Mouse (Mus musculus): ENCODE measurements around the gene Grk3. TPM values are rescaled to one million over a fixed set of nuclear protein-coding genes. Genes with fewer than 3 reads are reported as not detected.

Grk3 gene
- polyA plus RNA-seq, 2 experiments, result 1.4 to 2.0 TPM

GRCm38 (mm10) chr5:113045511-113046273 lies 30.1 kb upstream of the Grk3 start:
- DNase-seq (ENCODE audit: low read depth in 3 of 3, low spot score in 3 of 3) (no peak), ATAC-seq (ENCODE audit: insufficient read depth) (no peak)
- H3K4me3 ChIP-seq (ENCODE audit: insufficient read depth in 1 of 2, low read depth in 2 of 2, low read length in 2 of 2), result no peak overlapping the region
- no peak overlapping the region for H3K27ac ChIP-seq
- TF ChIP-seq EP300 (IDR thresholded peaks at IDR 0.05; ENCODE audit: low read depth) (no peak), CTCF (IDR thresholded peaks at IDR 0.05; ENCODE audit: low read depth) (no peak)
- H3K27me3 ChIP-seq (ENCODE audit: control insufficient read depth, insufficient read depth, low read length), result no peaks in the 10 kb centered on the region
- WGBS (ENCODE audit: insufficient replicate concordance), result 65% methylated on average over 10 of the region's 10 CpGs
- H3K9me3 ChIP-seq (ENCODE audit: control insufficient read depth, low read length), result no peaks in the 10 kb centered on the region
- H3K4me2 ChIP-seq (ENCODE audit: low read depth), result no peak overlapping the region
- H3K36me3 ChIP-seq (replicated peaks; ENCODE audit: control insufficient read depth, insufficient read depth, low read depth), result no peaks in the 10 kb centered on the region
- no peaks in the 10 kb centered on the region for H3K4me1 ChIP-seq (replicated peaks; ENCODE audit: control insufficient read depth in 2 of 2, insufficient read depth in 2 of 2, low read length in 1 of 2)
- H3K9ac ChIP-seq (replicated peaks), result no peak overlapping the region

GRCm38 (mm10) chr5:113043531-113043930 lies 27.9 kb upstream of the Grk3 start:
- Histone ChIP-seq H3K9me3 (ENCODE audit: control insufficient read depth, low read length) (no peaks in the 10 kb centered on the region), H3K4me2 (ENCODE audit: low read depth) (no peak overlapping the region), H3K36me3 (replicated peaks; ENCODE audit: control insufficient read depth, insufficient read depth, low read depth) (no peaks in the 10 kb centered on the region), H3K4me1 (replicated peaks; ENCODE audit: control insufficient read depth in 2 of 2, insufficient read depth in 2 of 2, low read length in 1 of 2) (no peaks in the 10 kb centered on the region), H3K9ac (replicated peaks) (no peak overlapping the region), H3K4me3 (ENCODE audit: insufficient read depth in 1 of 2, low read depth in 2 of 2, low read length in 2 of 2) (no peak overlapping the region), H3K27ac (no peak overlapping the region), H3K27me3 (ENCODE audit: control insufficient read depth, insufficient read depth, low read length) (no peaks in the 10 kb centered on the region)
- ATAC-seq (ENCODE audit: insufficient read depth), result no peak
- TF ChIP-seq CTCF (IDR thresholded peaks at IDR 0.05; ENCODE audit: low read depth) (no peak), EP300 (IDR thresholded peaks at IDR 0.05; ENCODE audit: low read depth) (no peak)
- DNase-seq (ENCODE audit: low read depth in 3 of 3, low spot score in 3 of 3), result no peak
- WGBS (ENCODE audit: insufficient replicate concordance), result 69% methylated on average over 8 of the region's 8 CpGs

GRCm38 (mm10) chr5:113041567-113042071 lies 26.0 kb upstream of the Grk3 start:
- H3K4me3 ChIP-seq (ENCODE audit: insufficient read depth in 1 of 2, low read depth in 2 of 2, low read length in 2 of 2), result no peak overlapping the region
- no peaks in the 10 kb centered on the region for H3K9me3 ChIP-seq (ENCODE audit: control insufficient read depth, low read length)
- H3K27ac ChIP-seq, result no peak overlapping the region
- no peaks in the 10 kb centered on the region for H3K4me1 ChIP-seq (replicated peaks; ENCODE audit: control insufficient read depth in 2 of 2, insufficient read depth in 2 of 2, low read length in 1 of 2)
- no peak for TF ChIP-seq EP300 (IDR thresholded peaks at IDR 0.05; ENCODE audit: low read depth)
- no peak for TF ChIP-seq CTCF (IDR thresholded peaks at IDR 0.05; ENCODE audit: low read depth)
- no peaks in the 10 kb centered on the region for H3K27me3 ChIP-seq (ENCODE audit: control insufficient read depth, insufficient read depth, low read length)
- DNase-seq (ENCODE audit: low read depth in 3 of 3, low spot score in 3 of 3) (no peak), ATAC-seq (ENCODE audit: insufficient read depth) (no peak)
- no peak overlapping the region for H3K4me2 ChIP-seq (ENCODE audit: low read depth)
- 24% methylated on average over 5 of the region's 5 CpGs for WGBS (ENCODE audit: insufficient replicate concordance)
- H3K36me3 ChIP-seq (replicated peaks; ENCODE audit: control insufficient read depth, insufficient read depth, low read depth), result no peaks in the 10 kb centered on the region
- no peak overlapping the region for H3K9ac ChIP-seq (replicated peaks)

DNA sequence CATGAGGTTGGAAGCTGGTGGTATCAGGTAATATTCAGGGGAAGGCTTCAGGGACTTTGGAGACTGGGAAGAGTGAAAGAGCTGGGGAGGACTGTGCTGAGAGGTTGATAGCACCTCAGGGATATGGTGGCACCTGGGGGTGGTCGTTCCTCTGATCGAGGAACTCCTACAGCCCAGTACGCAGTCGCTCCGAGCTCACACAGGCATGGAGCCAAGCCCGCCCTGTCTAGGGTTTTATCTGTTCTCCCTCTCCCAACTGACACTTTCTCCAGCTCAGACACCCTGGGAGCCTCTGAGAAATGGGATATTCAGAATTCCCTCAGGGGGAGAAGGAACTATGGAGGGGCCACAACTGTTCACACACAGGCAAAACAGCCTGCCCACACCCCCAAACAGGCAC lies 25.2 kb upstream of the Grk3 start:
- Histone ChIP-seq H3K4me2 (ENCODE audit: low read depth) (no peak overlapping the region), H3K36me3 (replicated peaks; ENCODE audit: control insufficient read depth, insufficient read depth, low read depth) (no peaks in the 10 kb centered on the region), H3K27ac (no peak overlapping the region), H3K4me3 (ENCODE audit: insufficient read depth in 1 of 2, low read depth in 2 of 2, low read length in 2 of 2) (no peak overlapping the region), H3K9me3 (ENCODE audit: control insufficient read depth, low read length) (no peaks in the 10 kb centered on the region), H3K9ac (replicated peaks) (no peak overlapping the region), H3K4me1 (replicated peaks; ENCODE audit: control insufficient read depth in 2 of 2, insufficient read depth in 2 of 2, low read length in 1 of 2) (no peaks in the 10 kb centered on the region), H3K27me3 (ENCODE audit: control insufficient read depth, insufficient read depth, low read length) (no peaks in the 10 kb centered on the region)
- DNase-seq (ENCODE audit: low read depth in 3 of 3, low spot score in 3 of 3) (no peak), ATAC-seq (ENCODE audit: insufficient read depth) (no peak)
- WGBS (ENCODE audit: insufficient replicate concordance), result 64% methylated on average over 6 of the region's 6 CpGs
- TF ChIP-seq CTCF (IDR thresholded peaks at IDR 0.05; ENCODE audit: low read depth) (no peak), EP300 (IDR thresholded peaks at IDR 0.05; ENCODE audit: low read depth) (no peak)

DNA sequence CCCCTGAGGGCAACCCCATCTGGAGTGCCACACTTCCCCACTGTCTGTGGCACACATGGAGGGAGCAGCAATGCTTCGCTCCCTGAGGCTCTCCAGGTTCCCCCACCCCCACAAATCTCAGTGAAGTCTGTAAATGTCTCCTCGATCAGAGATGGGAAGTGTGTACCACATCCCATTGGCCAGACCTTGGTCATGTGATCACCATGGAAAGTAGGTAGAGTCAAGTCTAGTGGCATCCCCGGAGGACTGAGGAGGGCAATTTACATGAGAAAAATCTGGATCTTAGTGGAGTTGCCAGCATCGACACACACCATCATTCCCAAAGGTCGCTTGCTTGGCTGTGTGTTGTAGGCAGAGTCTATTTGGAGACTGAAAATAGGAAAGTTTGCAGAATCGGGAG lies 23.0 kb upstream of the Grk3 start:
- WGBS (ENCODE audit: insufficient replicate concordance), result 68% methylated on average over 6 of the region's 6 CpGs
- Histone ChIP-seq H3K27ac (no peak overlapping the region), H3K4me3 (ENCODE audit: insufficient read depth in 1 of 2, low read depth in 2 of 2, low read length in 2 of 2) (no peak overlapping the region), H3K27me3 (ENCODE audit: control insufficient read depth, insufficient read depth, low read length) (no peaks in the 10 kb centered on the region), H3K36me3 (replicated peaks; ENCODE audit: control insufficient read depth, insufficient read depth, low read depth) (no peaks in the 10 kb centered on the region), H3K9me3 (ENCODE audit: control insufficient read depth, low read length) (no peaks in the 10 kb centered on the region), H3K4me1 (replicated peaks; ENCODE audit: control insufficient read depth in 2 of 2, insufficient read depth in 2 of 2, low read length in 1 of 2) (peaks cover 0 to 5% of the 10 kb centered on the region in 2 experiments; a peak in 1 of 4 replicates), H3K9ac (replicated peaks) (no peak overlapping the region), H3K4me2 (ENCODE audit: low read depth) (no peak overlapping the region)
- no peak for DNase-seq (ENCODE audit: low read depth in 3 of 3, low spot score in 3 of 3)
- ATAC-seq (ENCODE audit: insufficient read depth), result no peak
- TF ChIP-seq CTCF (IDR thresholded peaks at IDR 0.05; ENCODE audit: low read depth) (no peak), EP300 (IDR thresholded peaks at IDR 0.05; ENCODE audit: low read depth) (no peak)

Data from liver, embryonic 14.5 days (tissue).